Mouse (Mus musculus) heart, embryonic 15.5 days (tissue): ENCODE measurements at regions not wholly inside any gene's neighbourhood (a gene's known extent, or its start where the extent isn't known, plus 50 kb on each side); places are given as distances from the start of the nearest gene placed in this dataset.
"Not testable (repeated sequence)": the region's sequence is repeated elsewhere in the genome, so short reads cannot be mapped to it uniquely, and the experiment has no call there.

Experiments used
- ATAC-seq: fragments of 200-750 bp; cut with Nextera tagmentation; replicated peaks from 2 replicates; pipeline ENCODE4 v1.8.0; 2017; ENCODE audit warnings: low read depth, moderate TSS enrichment; ENCODE audit not compliant: insufficient number of reproducible peaks, insufficient read depth, low FRiP score
- H3K27ac ChIP-seq: fragments of 300-500 bp; sonication (generic); 2 replicates; pipeline ENCODE4 v1.5.1; 2015; ENCODE audit warnings: mild to moderate bottlenecking, inconsistent platforms
- H3K27me3 ChIP-seq: fragments of 300-500 bp; sonication (generic); 2 replicates; pipeline ENCODE4 v1.6.1; 2015; ENCODE audit warnings: inconsistent platforms
- H3K36me3 ChIP-seq: fragments of 300-500 bp; sonication (generic); 2 replicates; pipeline ENCODE4 v1.6.1; 2015; ENCODE audit warnings: mild to moderate bottlenecking, inconsistent platforms
- H3K4me1 ChIP-seq: fragments of 300-500 bp; sonication (generic); replicated peaks from 2 replicates; pipeline ENCODE4 v1.6.1; 2015; ENCODE audit warnings: inconsistent platforms
- H3K4me2 ChIP-seq: fragments of 300-500 bp; sonication (generic); 2 replicates; pipeline ENCODE4 v1.6.1; 2015; ENCODE audit warnings: inconsistent platforms, mild to moderate bottlenecking, moderate library complexity
- H3K4me3 ChIP-seq: fragments of 300-500 bp; sonication (generic); 2 replicates; pipeline ENCODE4 v1.5.1; 2015; ENCODE audit warnings: mild to moderate bottlenecking, inconsistent platforms
- H3K9ac ChIP-seq: fragments of 300-500 bp; sonication (generic); 2 replicates; pipeline ENCODE4 v1.6.1; 2015; ENCODE audit warnings: mild to moderate bottlenecking, inconsistent platforms
- H3K9me3 ChIP-seq: fragments of 300-500 bp; sonication (generic); replicated peaks from 2 replicates; pipeline ENCODE4 v1.6.1; 2016; ENCODE audit warnings: inconsistent platforms
- WGBS: fragments of 180-500 bp; shearing (Covaris S2); methylation state at CpG from one replicate; pipeline ENCODE4 v1.1.7; 2015; ENCODE audit warnings: mixed read lengths; 5-methylcytosine and 5-hydroxymethylcytosine counted together

DNA sequence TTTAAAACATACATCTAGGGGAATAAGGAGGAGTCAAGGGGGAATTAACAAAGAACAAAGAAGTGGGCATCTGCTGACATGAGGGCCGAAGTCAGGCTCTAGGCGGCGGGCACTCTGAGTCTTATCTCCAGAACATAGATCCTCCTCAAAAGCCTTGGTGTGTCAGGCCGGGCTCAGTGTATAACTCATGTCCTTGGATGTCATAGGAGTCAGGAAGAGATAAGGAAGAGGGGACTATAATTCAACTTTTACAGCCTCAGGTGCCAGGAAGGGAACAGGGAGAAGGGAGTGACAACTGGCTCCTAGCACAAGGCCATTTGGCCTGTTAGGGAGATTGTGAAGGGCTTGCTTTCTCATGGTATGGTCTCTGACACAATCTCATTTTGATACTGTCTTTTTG is 185.9 kb upstream of the Ube2e2 start:
- ATAC-seq, H3K27ac ChIP-seq, H3K36me3 ChIP-seq, H3K27me3 ChIP-seq, H3K9me3 ChIP-seq, H3K4me3 ChIP-seq, H3K4me1 ChIP-seq, H3K9ac ChIP-seq, H3K4me2 ChIP-seq: not testable (repeated sequence)
- WGBS: 82% methylated on average over 4 of the region's 4 CpGs

DNA sequence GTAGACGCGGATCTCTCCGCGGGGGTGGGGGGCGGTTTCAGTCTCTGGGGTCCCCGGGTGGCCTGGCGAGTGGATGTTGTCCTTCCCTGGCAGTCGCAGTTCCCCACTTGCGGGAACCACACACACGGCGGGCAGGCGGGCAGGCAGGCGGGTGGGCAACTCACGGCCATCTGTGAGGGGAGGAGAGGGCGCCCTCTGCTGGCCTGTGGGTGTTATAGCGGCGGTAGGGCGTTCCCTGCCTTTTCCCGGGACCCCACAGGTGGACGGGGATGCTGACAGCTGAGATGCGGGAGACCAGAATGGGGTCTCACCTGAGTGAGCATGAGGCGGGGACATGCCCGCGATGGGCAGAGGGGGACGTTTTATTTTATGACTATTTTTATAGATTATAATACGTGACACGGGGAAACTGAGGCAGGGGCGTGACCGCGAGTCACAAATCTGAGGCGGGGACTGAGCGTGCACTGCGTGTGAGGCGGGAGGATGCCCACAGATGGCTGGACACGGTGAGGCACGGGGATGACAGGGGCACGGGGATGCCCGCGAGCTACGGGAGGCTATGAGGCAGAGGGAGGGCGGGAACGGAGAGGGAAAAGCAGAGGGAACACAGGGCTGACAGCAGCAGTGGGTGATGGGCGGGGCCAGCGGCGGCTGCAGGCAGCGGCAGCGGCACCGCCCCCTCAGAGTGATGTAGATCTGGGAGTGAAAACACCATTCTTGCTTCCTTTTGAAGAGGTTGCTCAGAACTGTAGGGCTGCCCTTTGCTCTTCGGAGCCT is 148.1 kb upstream of the Ube2e2 start:
- peak overlapping the region; percentile 41 for H3K4me3 ChIP-seq
- no peaks in the 10 kb centered on the region for H3K36me3 ChIP-seq
- no peaks in the 10 kb centered on the region for H3K9me3 ChIP-seq
- H3K27me3 ChIP-seq: no peaks in the 10 kb centered on the region
- 3% methylated on average over 46 of the region's 49 CpGs for WGBS
- ATAC-seq: peak; percentile 29; the same call in 1 of the 2 replicates
- H3K4me2 ChIP-seq: peak overlapping the region; percentile 77
- H3K27ac ChIP-seq: no peak overlapping the region
- H3K9ac ChIP-seq: no peak overlapping the region
- peaks cover 9% of the 10 kb centered on the region for H3K4me1 ChIP-seq

DNA sequence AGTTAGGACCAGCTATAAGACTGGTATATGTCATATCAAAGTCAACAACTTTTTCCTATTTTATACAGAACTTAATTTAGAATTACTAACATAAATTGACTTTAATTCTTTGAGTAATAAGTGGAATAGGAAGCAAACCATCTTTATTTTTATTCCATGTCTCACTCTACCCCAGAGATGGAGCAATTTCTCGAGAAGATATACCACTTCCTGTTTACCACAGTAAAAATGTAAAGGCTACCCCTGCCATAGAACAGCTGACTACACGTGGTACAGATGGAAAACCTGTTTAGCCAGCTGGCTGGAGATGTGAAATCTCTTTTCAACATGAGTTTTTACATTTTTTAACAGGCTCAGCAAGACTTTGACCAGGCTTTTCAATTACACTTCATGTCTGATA is 126.0 kb upstream of the Ube2e2 start:
- Histone ChIP-seq H3K4me1 (no peaks in the 10 kb centered on the region), H3K4me2 (no peak overlapping the region), H3K9ac (no peak overlapping the region), H3K4me3 (no peak overlapping the region), H3K27ac (no peak overlapping the region), H3K27me3 (no peaks in the 10 kb centered on the region), H3K9me3 (no peaks in the 10 kb centered on the region), H3K36me3 (no peaks in the 10 kb centered on the region)
- 26% methylated on average over 2 of the region's 2 CpGs for WGBS
- ATAC-seq: no peak

DNA sequence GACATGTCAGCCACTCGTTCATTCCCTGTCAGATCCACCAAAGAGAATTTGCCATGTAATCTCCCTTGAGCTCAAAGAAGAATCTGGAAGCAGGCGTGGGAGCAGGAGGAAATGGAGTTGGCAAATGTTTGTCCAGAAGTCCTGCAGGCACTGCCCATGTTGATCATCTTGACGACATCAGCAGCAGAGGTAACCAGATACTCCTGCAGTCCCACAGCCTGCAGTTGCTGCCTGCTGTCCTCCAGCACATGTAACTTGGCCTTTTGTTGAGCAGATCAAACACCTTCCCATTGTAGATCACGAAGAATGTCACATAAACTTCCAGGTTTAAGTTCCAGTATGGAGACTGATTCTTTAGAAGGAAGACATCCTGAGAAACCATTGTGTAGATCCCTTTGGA is 121.3 kb upstream of the Ube2e2 start:
- Histone ChIP-seq H3K9ac (no peak overlapping the region), H3K4me3 (no peak overlapping the region), H3K36me3 (no peaks in the 10 kb centered on the region), H3K9me3 (no peaks in the 10 kb centered on the region), H3K4me2 (no peak overlapping the region), H3K27me3 (no peaks in the 10 kb centered on the region), H3K27ac (no peak overlapping the region), H3K4me1 (no peaks in the 10 kb centered on the region)
- WGBS: 44% methylated on average over 4 of the region's 4 CpGs
- no peak for ATAC-seq

DNA sequence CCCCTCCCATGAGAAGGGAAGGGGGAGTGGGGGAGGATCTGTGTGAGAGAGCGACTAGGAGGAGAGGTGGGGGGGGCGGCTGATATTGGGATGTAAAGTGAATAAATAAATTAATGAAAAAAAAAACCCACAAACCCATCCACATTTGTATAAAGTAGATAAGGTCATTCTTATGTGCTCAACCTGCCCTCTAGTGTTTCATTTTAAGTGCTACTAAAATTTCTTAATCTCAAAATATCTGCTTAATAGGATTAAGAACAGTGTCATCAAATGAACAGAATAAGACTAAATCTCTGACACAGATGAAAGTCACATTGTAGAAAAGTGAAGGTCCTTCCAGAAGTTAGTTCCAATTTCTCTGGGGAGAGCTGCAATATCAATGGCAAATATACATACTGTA is 119.5 kb upstream of the Ube2e2 start:
- not testable (repeated sequence) for H3K9me3 ChIP-seq, H3K4me3 ChIP-seq, H3K4me2 ChIP-seq, ATAC-seq, H3K27ac ChIP-seq, H3K36me3 ChIP-seq, H3K9ac ChIP-seq, H3K4me1 ChIP-seq, H3K27me3 ChIP-seq
- WGBS: 75% methylated on average over 2 of the region's 2 CpGs

DNA sequence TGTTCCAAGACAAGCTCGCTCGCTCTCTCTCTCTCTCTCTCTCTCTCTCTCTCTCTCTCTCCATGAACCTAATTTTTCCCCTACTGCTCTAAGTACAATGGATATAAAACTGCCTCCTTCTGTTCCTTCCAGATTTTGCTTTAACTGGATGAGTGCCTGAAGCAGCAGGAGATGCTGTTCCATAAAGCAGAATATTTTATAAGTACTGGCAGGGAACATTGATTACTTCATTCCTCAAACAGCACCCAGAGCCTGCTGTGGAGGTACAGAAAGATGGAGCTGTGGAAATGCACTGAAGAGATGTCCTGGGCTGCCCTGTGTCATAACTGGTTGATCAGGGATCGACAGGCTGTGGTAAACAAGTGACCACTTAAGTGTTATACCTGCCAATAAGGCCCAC is 89.8 kb upstream of the Ube2e2 start:
- Histone ChIP-seq H3K4me3 (no peak overlapping the region), H3K9me3 (no peaks in the 10 kb centered on the region), H3K27me3 (no peaks in the 10 kb centered on the region), H3K36me3 (no peaks in the 10 kb centered on the region), H3K4me1 (no peaks in the 10 kb centered on the region), H3K9ac (no peak overlapping the region), H3K27ac (no peak overlapping the region), H3K4me2 (no peak overlapping the region)
- ATAC-seq: no peak
- WGBS: 81% methylated on average over 3 of the region's 3 CpGs

DNA sequence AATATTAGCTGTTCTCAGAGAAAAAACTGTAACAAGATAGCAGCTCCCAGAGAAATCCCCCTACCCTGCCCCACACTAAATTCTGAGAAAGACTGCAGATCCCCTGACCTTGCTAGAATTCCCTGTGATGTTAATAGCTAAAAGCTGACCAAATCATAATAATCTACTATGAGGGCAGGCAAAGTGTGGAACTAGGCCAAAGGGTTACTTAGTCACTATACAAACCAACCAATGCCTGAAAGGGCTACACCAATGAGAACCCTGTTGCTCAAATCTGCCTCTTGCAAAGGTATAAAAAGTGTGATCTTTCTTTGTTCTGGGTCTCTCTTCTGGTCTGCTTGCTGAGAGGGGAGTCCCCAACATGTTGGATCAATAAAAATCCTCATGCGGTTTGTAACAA is 69.8 kb upstream of the Ube2e2 start:
- no peak overlapping the region for H3K9ac ChIP-seq
- H3K27me3 ChIP-seq: no peaks in the 10 kb centered on the region
- H3K4me3 ChIP-seq: no peak overlapping the region
- ATAC-seq: no peak
- H3K36me3 ChIP-seq: no peaks in the 10 kb centered on the region
- no peak overlapping the region for H3K27ac ChIP-seq
- no peaks in the 10 kb centered on the region for H3K9me3 ChIP-seq
- H3K4me2 ChIP-seq: no peak overlapping the region
- WGBS: 89% methylated on average over 1 of the region's 1 CpGs
- no peaks in the 10 kb centered on the region for H3K4me1 ChIP-seq

DNA sequence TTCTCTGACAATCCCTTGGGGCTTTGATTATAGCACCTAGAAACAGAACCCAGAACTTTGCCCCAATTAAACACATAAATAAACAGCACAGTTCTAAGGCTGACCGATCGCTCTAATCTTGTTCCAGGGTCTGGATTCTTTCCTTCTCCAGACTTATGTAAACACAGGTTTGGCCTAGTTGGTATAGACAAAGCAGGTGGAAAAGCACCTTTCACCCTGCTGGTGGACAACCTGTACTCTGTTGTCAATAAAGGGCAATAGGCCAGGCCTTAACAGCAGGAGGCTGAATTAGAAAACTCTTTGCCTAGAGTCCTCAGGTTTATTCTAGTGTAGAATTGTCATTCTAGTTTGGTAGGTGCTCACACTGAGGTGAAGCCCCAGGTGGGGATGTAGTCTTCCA is 69.2 kb upstream of the Ube2e2 start:
- Histone ChIP-seq H3K36me3 (no peaks in the 10 kb centered on the region), H3K27ac (no peak overlapping the region), H3K9ac (no peak overlapping the region), H3K9me3 (no peaks in the 10 kb centered on the region), H3K27me3 (no peaks in the 10 kb centered on the region), H3K4me2 (no peak overlapping the region), H3K4me3 (no peak overlapping the region), H3K4me1 (no peaks in the 10 kb centered on the region)
- WGBS: 81% methylated on average over 2 of the region's 2 CpGs
- ATAC-seq: no peak
